Mouse (Mus musculus) gastrocnemius, postnatal 25 days (tissue): ENCODE measurements around the gene Pxdc1. TPM values are rescaled to one million over a fixed set of nuclear protein-coding genes. Genes with fewer than 3 reads are reported as not detected.
A peak's percentile ranks its signal among the peaks of the same experiment; 100 is the strongest.

Source experiments
- DNase-seq: peaks from one replicate; pipeline ENCODE4 v3.0.0; 2022
- long read RNA-seq, 2 experiments: library from polyadenylated mRNA; stranded (forward); transcript quantifications; one replicate each; pipeline ENCODE4 v2.0.0; 2021
- total RNA-seq, 2 experiments: library from RNA; stranded (reverse); gene quantifications; 1 replicate in 1 of 2; 2 replicates in 1 of 2; pipeline ENCODE4 v1.2.3; 2021

Pxdc1 gene
- total RNA-seq: 1 to 10 TPM; 4.6 TPM
- long read RNA-seq, experiment 1, partial matches to known transcripts: 0 of 3 reads
- long read RNA-seq, experiment 1, other reads (novel, unspliced or antisense): 0 of 3 reads
- long read RNA-seq, experiment 2, partial matches to known transcripts: 0 of 5 reads
- long read RNA-seq, experiment 2, other reads (novel, unspliced or antisense): 0 of 5 reads

DNA sequence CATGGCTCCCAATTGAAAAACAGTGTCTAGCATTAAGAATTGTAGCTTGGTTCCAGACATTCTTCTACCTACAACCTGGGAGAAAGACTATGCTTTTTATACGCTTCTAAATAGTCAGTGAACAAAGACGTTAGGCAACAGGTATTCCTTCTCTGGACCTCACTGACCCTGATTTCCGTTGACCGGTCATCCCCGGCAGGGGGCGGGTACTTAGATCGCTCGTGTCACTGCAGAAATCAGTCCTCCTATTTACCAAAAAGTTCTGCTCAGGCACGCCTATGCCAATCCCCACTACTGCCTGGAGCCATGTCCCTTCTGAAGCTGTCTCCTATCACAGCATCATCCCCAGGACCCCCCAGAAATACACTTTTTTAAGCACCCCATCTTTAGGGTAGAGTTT is at the start of gene Pxdc1:
Gene Pxdc1, minus strand, starts transcription at position 96 of the 400 bp plus-strand sequence.
- DNase-seq: no peak

DNA sequence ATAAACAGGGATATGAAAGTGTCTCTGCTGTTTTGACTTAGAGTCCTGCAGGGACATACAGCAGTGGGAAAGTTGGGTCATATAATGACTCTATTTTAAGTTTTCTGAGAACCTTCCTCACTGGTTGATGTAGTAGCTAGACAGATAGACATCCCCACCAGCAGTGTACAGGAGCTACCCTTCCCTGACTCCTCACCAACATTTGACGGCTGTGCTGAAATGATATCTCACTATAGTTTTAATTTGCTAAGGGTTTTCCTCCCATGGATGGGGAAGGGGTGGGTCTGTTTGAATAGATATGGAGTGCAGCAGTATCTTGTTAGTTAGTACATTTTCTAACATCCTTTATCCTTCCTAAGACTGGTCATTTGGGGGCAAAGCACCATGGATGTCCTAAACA is 47.3 kb upstream of the Pxdc1 start:
- no peak for DNase-seq

DNA sequence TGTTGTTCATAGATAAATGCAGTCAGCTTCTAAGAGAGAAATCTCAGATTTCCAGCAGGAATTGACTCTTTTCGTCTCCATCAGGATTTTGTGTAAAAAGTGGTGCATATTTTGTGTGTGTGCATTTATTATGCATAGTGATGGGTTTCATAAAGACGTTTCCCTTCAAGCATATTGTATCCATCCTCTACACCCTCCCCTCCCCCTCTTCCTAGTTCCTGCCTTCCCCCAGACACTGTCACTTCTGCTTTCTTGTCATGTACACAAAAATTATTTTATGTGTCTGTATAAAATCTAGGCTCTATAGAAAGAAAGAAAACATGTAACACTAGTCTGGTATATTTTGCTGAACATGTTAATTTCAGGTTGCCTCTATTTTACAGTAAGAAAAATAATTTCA is 46.8 kb upstream of the Pxdc1 start:
- DNase-seq: no peak

DNA sequence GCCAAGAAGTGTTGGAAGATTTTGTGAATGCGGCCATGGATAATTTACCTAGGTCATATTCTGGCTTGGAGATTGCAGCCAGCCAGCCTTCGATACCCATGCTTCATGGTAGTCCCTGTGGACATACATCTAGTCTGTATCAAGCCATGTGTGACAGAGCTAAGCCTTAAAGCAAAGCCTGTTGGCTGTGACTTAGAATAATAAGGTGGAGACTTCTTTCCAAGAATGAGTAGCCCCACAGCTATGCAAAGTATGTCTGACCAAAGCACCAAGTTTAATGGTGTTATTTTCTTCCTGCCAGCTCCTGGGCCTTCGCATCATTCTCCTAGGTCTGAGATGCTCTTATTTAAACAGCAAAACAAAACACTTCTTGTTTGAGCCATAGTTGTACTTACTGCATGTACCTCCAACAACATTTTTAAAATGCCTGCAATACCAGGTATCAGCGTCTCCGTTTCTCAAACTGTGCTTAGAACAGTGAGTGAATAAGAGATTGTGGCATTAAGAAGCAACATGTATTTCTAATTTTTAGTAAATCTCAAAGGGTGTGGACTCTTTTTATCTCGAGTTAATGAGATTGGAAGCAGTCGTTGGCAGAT is 43.5 kb upstream of the Pxdc1 start:
- no peak for DNase-seq

DNA sequence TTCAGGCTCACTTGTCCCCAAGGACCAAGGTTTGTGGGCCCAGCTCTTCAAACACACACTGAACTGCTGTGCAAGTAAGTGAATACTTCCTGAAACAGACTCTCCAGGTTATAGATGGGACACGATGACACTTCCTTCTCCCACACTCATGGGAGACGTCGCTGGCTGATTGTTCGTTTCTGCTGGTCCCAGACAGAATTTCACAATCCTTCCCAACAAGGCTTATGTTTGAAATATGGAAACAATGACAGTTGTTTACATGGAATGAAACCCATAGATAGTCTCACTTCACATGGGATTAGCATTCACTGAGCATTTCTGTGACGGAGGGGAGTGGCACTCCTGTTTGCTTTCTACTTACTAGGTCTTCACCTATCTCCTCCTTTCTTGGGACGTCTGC is 39.8 kb upstream of the Pxdc1 start:
- no peak for DNase-seq

DNA sequence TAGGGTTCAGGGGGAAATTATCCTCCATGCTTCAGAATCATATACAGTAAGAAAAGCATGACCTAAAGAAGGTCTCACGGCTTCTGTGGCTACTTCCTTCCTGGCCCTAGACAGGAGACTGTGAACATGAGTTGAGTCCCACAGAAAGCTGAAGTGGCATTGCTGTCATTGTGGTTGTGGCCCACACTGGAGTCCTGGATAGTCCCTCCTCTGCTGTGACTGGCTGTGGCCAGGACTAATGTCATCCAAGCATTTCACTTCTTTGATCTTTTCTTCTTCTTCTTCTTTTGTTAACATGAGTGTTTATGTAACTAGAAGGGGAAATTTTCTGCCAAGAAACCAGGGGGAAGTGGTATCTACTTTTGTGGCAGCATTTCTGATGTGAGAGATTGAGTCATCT is 37.8 kb upstream of the Pxdc1 start:
- no peak for DNase-seq

DNA sequence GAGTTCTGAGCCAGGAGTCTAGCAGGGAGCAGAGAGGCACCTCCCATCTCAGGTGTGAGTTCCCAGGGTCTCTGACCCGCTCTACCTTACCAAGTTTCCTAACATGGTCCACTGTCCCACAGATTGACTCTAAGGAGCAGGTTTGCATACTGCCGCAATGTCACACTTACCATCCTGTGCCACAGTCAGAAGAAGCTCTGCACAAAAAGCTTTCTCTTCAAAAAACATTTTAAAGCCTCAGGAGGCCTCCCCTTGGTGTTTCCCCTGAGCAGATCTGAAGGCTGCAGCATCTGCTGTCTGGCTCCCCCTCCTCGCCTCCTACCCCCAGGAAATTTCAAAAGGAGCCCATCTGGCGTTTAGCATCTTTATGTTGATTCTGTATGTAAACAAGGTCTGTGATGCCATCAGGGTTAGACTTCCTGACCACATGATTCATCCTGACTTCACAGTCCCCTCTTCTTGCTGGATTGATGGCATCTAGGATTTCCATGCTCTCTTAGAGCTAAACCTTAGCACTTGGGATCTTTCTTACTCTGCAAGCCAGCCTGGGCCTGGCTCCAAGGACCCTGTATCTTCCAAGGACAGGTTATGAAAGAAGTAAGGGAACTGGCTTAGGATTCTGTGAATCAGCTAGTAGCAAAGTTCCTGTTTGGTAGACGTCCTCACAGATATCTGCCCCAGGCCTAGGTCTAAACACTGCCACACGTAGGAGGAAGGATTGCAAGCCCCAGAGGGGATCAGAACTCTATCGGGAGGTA is 31.9 kb upstream of the Pxdc1 start:
- DNase-seq: no peak

DNA sequence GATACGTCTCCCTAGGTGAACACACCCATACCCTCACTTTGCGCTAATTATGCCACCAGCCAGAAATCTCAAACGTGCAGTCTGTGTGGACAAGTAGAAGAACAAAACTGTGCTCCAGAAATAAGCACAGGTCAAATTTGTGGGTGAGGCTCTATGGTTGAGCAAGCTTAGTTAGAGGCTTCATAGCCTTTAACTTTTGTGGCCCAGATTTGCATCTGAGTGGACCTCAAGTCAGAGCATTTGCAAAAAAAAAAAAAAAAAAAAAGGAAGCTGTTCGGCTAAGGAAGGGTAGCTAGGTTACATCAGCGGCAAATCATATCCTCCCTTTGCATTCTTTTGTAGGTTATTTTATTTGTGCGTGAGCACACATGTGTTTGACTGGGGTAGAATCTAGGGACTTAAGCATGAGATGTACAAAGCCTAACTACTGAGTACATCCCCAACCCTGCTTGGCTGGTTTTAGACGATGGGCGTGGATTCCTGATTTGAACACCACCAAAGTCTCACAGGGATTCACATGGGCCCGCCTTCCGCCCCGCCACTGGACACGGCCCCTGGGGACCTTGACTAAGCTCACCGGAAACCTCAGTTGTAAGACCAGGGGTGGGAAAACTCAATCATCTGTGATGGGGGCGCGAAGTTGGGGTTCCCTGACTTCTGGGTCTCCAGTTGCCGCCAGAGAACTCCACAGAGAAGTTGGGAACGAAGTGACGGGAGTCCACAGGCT is 30.6 kb upstream of the Pxdc1 start:
- DNase-seq: no peak

DNA sequence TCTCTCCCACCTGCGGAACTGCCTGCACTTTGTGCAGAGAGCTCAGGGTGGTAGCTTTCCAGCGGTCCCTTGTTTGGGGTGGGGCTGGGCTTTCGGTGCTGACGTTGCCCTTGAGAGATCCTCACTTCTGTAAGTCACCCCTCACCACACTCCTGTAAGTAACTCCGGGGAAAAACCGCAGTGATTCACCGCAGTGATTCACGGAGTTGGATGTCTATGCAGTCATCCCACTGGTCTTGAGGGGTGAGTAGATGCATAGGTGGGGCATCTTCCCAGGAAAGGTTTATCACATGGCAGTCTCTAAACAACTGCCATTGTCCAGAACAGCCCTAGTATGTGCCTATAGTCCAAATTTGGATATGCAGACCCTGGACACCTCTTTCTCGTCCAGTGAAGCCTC is 30.0 kb upstream of the Pxdc1 start:
- DNase-seq: no peak

DNA sequence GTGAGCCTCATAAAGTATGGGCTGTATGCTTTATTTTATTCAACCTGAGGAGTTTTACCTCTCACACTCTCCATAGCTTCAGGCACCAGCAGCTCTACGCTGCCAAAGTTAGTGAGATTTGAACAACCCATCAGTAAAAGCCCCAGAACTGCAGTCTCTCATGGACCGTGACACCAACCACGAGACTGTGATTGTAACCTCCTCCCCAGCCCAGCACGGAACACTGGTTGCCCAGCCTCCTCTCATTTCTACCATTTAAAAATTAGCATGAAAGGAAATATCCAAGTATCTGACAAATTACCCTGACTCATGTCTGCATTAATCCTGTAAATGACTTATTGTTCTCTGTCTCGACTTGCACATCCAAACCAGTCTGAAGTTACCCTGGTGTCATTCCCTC is 23.2 kb upstream of the Pxdc1 start:
- DNase-seq: no peak

DNA sequence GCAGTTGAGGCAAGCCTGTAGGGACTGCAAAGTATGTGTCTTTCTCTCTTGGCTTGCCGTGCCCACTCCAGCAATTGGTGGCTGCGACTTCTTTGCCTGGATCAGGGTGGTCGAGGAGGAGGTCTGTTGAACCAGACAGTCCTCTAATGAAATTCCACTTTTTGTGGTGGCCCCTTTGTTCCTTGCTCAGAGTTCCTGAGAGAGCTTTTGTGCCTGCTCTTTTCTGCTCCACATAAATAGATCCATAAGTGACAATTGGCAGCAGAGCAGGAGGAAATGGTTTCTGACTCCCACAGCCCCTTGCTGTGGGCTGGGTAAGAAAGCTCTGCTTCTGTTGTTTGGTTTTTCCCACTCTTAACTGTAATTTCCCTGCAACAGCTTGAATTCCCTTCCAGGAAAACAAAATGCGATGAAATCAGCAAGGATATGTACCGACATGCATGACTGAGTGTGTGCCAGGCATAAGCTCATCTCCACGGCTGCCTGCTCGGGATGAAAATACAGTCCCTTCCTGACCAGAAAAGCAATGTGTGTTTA is 22.6 kb upstream of the Pxdc1 start:
- DNase-seq: no peak

DNA sequence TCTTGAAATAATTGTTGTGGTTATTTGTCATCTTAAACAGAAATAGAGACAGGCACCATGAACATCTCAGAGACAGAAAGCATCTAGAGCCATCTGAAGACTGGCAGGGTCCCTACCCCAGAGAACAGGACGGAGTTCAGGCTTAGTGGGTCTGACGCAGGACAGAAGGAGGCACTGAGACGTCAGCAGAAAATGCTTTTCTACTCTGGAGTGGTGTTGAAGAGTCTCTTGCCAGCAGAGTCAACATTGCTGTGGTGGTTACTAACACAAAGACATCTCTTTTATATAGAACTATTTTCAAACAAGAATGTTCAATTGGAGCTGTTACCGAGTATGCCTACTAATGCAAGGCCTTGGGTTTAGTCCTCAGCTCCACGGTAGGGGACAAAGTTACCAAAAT is 20.1 kb upstream of the Pxdc1 start:
- no peak for DNase-seq

DNA sequence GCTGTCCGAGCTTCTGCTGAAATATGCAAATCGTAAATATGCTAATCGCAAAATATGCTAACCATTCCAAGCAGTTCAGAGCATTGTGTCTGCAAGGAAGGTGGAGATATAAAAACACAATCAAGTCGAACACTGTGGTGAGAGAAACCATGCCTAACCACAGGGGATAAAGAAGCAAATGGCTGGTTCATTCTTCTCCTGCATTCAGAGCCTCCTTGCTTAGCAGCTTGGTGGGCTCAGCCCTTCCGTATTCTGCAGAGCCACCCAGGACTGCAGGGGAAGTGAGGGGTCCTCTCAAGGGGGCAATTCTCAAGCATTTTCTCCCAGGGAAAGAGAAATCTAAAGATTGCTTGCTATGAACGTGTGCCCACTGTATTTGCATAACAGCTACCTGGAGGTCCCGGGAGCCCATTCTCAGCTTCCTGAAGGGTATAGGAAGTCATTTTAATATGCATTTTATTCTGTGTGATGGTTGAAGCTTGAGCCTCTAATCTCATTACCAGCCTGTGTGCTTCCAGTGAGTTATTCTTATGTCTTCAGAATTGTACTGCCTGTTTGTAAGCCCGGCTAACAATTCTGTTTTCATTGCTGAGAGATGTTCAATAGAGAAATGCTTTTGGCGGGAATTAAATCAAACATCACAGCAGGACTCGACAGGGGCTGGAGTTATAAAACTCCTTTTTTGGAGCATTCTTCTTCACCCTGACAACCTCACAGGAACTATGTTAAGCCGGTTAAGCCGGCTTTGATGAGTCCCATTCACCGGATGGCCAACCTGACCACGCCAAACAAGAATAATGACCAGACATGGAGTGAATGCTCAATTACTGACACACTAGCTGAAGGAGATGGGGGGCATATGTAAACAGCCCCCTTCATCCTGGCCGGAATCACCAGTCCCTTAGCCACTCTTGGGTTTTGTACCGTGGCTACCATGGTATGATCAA is 16.9 kb upstream of the Pxdc1 start:
- DNase-seq: no peak

DNA sequence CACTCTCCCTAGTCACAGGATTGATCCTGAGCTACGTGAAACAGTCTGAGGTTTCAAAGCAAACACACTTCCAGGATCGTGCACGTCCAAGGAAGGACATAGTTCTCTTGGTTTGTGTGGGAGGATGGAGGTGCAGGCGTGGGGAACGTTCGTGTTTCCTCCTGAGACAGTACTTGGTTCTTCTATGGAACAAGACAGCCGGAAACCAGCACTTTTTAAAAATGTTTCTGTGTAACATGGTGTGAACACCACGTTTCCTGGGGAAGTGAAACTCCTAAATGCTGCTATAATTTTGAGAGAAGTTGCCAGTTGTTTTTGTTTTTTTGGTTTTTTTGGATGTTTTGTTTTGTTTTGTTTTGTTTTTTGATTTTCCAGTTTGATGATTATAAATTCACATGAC is 13.9 kb upstream of the Pxdc1 start:
- no peak for DNase-seq

DNA sequence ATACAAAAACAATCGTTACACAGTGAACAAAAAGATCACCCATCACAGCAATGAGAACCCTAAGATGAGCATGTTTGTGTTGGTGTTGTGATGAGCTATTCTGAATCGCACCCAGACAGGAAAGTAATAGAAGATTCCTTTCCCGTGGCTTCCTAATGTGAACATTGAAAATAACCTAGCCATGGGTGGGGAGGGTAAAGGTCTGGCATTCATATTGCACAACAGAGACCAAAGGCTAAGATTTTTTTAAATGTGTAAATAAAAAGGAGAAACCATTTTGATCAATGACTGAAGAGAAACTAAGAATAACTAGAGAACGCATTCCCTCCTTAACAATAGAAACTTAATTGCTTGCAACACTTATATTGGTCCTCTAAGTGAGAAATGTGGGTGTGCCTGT is 11.8 kb upstream of the Pxdc1 start:
- no peak for DNase-seq

DNA sequence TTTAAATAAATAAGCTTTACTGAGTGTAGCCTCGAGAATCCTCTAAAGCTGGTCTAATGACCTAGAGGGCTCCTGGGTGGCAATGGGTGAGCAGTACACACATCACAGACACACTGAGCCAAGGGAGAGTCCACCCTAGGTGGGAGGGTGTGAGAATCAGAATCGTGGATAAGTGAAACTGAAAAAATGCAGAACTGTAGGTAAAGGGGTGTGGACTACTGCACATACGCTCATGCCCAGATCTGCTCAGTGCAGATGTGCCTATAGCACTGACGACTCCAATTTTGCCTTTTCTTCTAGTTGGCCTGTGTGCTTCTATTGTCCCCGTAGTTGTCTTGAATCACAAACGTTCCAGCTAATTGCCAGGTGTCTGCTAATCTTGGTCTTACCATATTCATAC is 10.5 kb upstream of the Pxdc1 start:
- DNase-seq: no peak

DNA sequence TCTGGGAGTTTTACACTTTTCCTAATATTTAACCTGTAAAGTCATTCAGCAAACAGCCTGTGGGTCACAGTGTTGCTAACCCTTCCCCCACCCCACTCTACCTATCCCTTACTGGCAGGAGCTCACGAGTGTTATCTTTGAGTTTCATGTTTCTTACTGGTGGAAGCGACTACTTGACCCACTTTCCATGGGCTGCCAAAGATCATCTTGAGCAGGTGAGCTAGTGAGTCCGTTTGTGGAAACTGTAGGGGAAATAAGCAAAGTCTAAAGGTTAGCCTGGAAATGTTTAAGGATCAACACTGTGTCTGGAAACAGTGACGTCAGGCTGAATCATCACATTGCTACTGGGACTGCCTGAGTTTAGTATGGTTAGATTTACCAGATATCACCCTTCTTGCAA is 6.2 kb upstream of the Pxdc1 start:
- DNase-seq: no peak

DNA sequence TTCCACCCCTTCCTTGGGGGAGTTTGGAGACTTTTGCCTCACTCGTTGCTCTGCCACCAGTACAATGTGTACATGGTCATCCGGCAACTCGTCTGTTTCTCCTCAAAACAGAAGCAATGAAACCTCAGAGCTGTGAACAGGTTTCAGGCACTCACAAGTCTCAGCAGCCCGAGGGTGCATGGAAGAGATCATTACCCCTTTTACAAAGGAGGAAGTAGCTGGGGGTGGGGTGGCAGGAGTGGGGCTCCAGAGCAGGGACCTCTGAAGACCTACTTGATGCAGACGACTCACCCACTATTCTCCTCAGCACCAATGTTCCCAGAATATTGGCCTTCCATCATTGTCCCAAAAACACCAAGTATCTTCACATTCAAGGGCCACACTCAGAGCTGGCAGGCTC is 3.1 kb upstream of the Pxdc1 start:
- no peak for DNase-seq

DNA sequence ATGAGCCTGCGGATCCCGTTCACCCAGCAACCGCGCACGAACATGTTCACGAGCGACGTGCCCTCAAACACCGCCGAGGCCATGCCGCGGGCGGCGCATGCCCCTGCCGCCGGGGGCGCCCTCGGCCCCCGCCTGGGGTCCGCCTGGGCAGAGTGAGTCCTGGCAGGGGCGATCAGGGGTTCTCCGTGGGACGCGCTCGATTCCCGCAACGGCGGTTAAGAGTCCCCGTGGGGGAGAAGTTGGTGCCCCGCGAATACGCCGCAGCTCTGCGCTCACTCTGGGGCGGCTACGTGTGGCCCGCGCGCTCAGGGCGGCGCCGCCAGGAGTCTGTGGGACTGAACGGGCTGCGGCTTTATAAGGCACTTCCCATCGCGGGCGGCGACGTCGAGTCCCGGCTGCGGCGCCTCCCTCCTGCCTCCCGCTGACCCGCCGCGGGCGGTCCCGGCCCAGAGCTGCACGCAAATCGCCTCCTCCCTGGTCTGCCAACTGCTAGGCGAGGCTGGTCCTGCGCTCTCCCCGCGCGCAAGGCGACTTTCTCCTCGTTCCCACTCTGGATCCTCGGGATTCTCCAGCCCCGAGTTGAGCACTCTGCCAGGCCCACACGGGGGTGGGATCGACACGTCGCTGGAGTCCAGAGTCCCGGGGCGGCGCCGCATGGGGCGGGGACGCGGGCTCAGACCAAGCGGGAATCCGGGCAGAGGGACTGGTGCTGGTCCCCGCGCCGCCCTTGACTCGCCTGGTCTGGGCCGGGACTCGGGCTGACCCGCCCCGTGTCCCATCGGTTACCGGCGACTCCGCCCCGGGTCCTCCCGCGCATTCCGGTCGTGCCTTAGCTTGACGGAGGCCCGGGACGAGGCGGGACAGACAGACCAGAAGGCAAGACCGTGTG is 689 bp downstream of the Pxdc1 start:
- peak; percentile 84 for DNase-seq

DNA sequence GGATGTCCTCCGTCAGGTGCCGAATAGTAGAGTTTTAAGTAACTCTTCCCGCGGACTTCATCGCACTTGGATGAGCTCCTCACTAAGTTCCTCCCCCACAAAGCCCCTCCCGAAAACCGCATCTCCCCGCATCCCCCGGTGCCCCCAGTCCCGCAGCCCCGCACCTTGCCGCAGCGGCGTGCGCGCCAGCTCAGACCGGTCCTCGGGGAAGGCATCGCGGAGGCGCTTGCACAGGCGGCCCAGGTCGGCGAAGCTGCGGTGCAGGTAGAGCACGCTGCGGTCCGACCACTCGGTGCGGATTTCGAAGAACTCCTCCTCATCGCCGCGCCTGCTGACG is 1.3 kb downstream of the Pxdc1 start:
- DNase-seq: no peak

DNA sequence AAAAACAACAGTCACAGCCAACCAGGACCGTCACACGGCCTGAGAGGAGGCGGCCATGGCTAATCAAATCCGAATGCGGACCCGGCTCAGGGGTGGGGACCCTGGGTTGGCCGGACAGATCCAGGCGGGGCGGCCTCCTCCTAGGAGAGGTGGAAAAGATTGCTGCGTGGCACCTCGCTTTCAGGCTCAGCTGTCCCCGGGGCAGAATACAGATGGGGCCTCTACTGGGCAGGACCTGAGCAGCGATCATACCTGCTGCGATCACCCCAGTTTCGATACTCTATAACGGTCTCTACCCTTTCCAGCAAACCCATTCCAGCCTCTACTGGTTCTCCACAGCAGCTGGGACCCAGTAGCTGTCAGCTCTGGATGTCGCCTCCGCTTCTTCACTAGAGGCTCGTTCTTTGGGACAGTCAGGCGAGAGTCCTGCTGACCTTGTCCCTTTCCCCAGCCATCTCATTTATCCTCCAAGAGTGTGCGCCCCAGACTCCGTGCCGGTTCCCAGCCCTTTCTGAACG is 1.8 kb downstream of the Pxdc1 start:
- DNase-seq: peak; percentile 46
